Mouse (Mus musculus): ENCODE measurements at regions not wholly inside any gene's neighbourhood (a gene's known extent, or its start where the extent isn't known, plus 50 kb on each side); places are given as distances from the start of the nearest gene placed in this dataset.

DNA sequence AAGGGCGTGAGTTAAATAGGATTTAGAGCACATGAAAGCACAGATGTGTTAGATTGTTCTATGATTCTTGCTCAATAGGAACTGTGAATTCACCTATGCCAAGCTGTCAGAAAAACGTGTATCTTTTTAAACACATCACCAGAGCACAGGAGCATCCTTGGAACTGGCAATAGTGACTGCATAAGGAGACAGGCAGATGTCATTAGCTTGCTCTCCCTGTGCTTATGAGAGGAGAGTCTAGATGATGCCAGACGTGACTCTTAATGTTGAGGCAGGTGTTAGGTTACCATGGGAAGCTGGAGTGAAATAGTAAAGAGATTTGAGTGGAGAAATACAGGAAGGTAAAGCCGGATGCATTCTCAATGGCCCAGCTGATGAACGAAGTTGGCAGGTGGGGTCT is 212.8 kb downstream of the Trib2 start:
- Histone ChIP-seq H3K4me2 (ENCODE audit: insufficient read depth, low read depth, poor library complexity, severe bottlenecking) (no peak overlapping the region), H3K4me3 (replicated peaks in 1 of 3; ENCODE audit: low read depth in 2 of 3, low read length in 2 of 3, poor library complexity in 1 of 3) (no peak overlapping the region), H3K4me1 (ENCODE audit: control insufficient read depth in 1 of 2, insufficient read depth in 2 of 2) (peaks cover 0 to 43% of the 10 kb centered on the region in 2 experiments; a peak in 2 of 4 replicates), H3K79me2 (replicated peaks; ENCODE audit: control insufficient read depth, extremely low read depth, insufficient read depth, poor library complexity, severe bottlenecking) (no peaks in the 10 kb centered on the region), H3K9me3 (replicated peaks; ENCODE audit: low read length) (no peaks in the 10 kb centered on the region), H3K9ac (ENCODE audit: insufficient read depth, low read depth) (no peak overlapping the region), H3K27me3 (replicated peaks) (no peaks in the 10 kb centered on the region), H3K36me3 (replicated peaks in 1 of 2; ENCODE audit: control insufficient read depth in 1 of 2, insufficient read depth in 1 of 2, low read length in 1 of 2) (no peaks in the 10 kb centered on the region), H3K27ac (ENCODE audit: insufficient read depth, low read depth) (no peak overlapping the region)
- no peak for DNase-seq (ENCODE audit: extremely low read depth)
- TF ChIP-seq NRF1 (IDR thresholded peaks at IDR 0.05; ENCODE audit: low read depth, low read length), result no peak
- no peak for TF ChIP-seq CHD1 (IDR thresholded peaks at IDR 0.05; ENCODE audit: low read depth, low read length)
- TF ChIP-seq NELFE (IDR thresholded peaks at IDR 0.05; ENCODE audit: low read depth, low read length), result no peak
- no peak for TF ChIP-seq POLR2AphosphoS2 (IDR thresholded peaks at IDR 0.05; ENCODE audit: low read depth, low read length)
- TF ChIP-seq MAFK (IDR thresholded peaks at IDR 0.05; ENCODE audit: insufficient replicate concordance, low read length), result no peak
- in situ Hi-C loops (cut with MboI; ENCODE audit: low pct_ligation_motif_present, low pct_unique_long_range_greater_than_20kb, low sequenced_read_pairs), result loop anchor here (10.0 kb wide), 2 partner anchors 211 to 931 kb away; partner anchors contain the start of gene Trib2
- dilution Hi-C loops (cut with MboI; ENCODE audit: extremely low pct_ligation_motif_present, extremely low pct_unique_long_range_greater_than_20kb, low sequenced_read_pairs), result no loop called here

DNA sequence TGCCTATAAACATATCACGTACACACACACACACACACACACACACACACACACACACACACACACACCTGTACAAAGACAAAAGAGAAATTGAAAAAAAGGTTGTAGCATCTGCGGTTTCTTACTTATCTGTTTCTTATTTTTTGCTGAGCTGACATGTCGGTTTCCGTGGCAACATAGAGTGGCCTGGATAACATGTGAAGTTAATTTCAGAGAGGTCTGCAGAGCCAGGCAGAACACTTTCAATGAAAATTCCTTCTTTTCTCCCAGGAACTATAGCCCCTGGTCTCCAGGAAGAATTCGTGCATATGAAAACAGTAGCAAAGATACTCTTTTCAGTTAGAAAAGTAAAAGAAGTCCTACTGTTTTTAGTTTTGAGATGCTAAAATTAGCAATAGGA is 213.4 kb downstream of the Trib2 start:
- Histone ChIP-seq H3K9ac (ENCODE audit: insufficient read depth, low read depth) (no peak overlapping the region), H3K27ac (ENCODE audit: insufficient read depth, low read depth) (no peak overlapping the region), H3K4me1 (ENCODE audit: control insufficient read depth in 1 of 2, insufficient read depth in 2 of 2) (peaks cover 0 to 39% of the 10 kb centered on the region in 2 experiments; a peak in 2 of 4 replicates), H3K9me3 (replicated peaks; ENCODE audit: low read length) (no peaks in the 10 kb centered on the region), H3K79me2 (replicated peaks; ENCODE audit: control insufficient read depth, extremely low read depth, insufficient read depth, poor library complexity, severe bottlenecking) (no peaks in the 10 kb centered on the region), H3K4me2 (ENCODE audit: insufficient read depth, low read depth, poor library complexity, severe bottlenecking) (no peak overlapping the region), H3K36me3 (replicated peaks in 1 of 2; ENCODE audit: control insufficient read depth in 1 of 2, insufficient read depth in 1 of 2, low read length in 1 of 2) (peaks cover 0 to 2% of the 10 kb centered on the region in 2 experiments), H3K4me3 (replicated peaks in 1 of 3; ENCODE audit: low read depth in 2 of 3, low read length in 2 of 3, poor library complexity in 1 of 3) (no peak overlapping the region), H3K27me3 (replicated peaks) (no peaks in the 10 kb centered on the region)
- TF ChIP-seq ETS1 (conservative IDR thresholded peaks at IDR 0.05; ENCODE audit: low read depth, low read length) (no peak), TBP (conservative IDR thresholded peaks at IDR 0.05; ENCODE audit: low read depth, low read length) (no peak), MYC (IDR thresholded peaks at IDR 0.05; ENCODE audit: low read depth, low read length) (no peak), MAX (IDR thresholded peaks at IDR 0.05; ENCODE audit: low read length) (no peak), RCOR1 (conservative IDR thresholded peaks at IDR 0.05; ENCODE audit: low read depth, low read length) (no peak), GABPA (IDR thresholded peaks at IDR 0.05; ENCODE audit: insufficient replicate concordance, low read depth, low read length) (no peak), USF2 (conservative IDR thresholded peaks at IDR 0.05; ENCODE audit: low read depth, low read length) (no peak)
- dilution Hi-C loops (cut with MboI; ENCODE audit: extremely low pct_ligation_motif_present, extremely low pct_unique_long_range_greater_than_20kb, low sequenced_read_pairs), result no loop called here
- no peak for DNase-seq (ENCODE audit: extremely low read depth)
- in situ Hi-C loops (cut with MboI; ENCODE audit: low pct_ligation_motif_present, low pct_unique_long_range_greater_than_20kb, low sequenced_read_pairs), result loop anchor here (10.0 kb wide), 2 partner anchors 211 to 931 kb away; partner anchors contain the start of gene Trib2

DNA sequence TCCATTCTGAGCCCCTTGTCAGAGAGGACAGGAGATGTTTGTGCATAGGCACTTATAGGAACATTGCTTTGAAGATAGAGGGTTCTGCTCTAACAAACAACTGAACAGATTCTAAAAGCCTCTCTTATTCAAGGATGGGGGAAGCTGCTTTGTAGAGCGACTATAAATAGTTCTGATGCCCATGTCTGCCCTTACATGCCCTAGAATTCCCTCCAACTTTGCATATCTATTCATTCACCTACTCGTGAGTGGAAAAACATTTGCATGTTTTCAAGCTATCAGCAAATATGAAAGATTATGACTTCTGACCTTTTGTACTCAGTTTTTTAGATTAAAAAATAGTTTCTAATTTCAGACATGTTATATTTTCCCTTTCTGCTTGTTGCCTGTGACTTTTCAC is 222.0 kb downstream of the Trib2 start:
- dilution Hi-C loops (cut with MboI; ENCODE audit: extremely low pct_ligation_motif_present, extremely low pct_unique_long_range_greater_than_20kb, low sequenced_read_pairs), result no loop called here
- Histone ChIP-seq H3K27ac (ENCODE audit: insufficient read depth, low read depth) (peak overlapping the region; percentile 44), H3K79me2 (replicated peaks; ENCODE audit: control insufficient read depth, extremely low read depth, insufficient read depth, poor library complexity, severe bottlenecking) (no peaks in the 10 kb centered on the region), H3K36me3 (replicated peaks in 1 of 2; ENCODE audit: control insufficient read depth in 1 of 2, insufficient read depth in 1 of 2, low read length in 1 of 2) (peaks cover 0 to 7% of the 10 kb centered on the region in 2 experiments), H3K4me2 (ENCODE audit: insufficient read depth, low read depth, poor library complexity, severe bottlenecking) (peak overlapping the region; percentile 68), H3K4me1 (ENCODE audit: control insufficient read depth in 1 of 2, insufficient read depth in 2 of 2) (peaks cover 16 to 58% of the 10 kb centered on the region in 2 experiments), H3K9me3 (replicated peaks; ENCODE audit: low read length) (no peaks in the 10 kb centered on the region), H3K4me3 (replicated peaks in 1 of 3; ENCODE audit: low read depth in 2 of 3, low read length in 2 of 3, poor library complexity in 1 of 3) (no peak overlapping the region), H3K9ac (ENCODE audit: insufficient read depth, low read depth) (peak overlapping the region; percentile 35), H3K27me3 (replicated peaks) (no peaks in the 10 kb centered on the region)
- peak; percentile 77 for DNase-seq (ENCODE audit: extremely low read depth)
- in situ Hi-C loops (cut with MboI; ENCODE audit: low pct_ligation_motif_present, low pct_unique_long_range_greater_than_20kb, low sequenced_read_pairs), result loop anchor here (25.0 kb wide), 1 partner anchor 793 kb away; no protein-coding TSS in a partner anchor
- TF ChIP-seq MAX (IDR thresholded peaks at IDR 0.05; ENCODE audit: low read length) (no peak), MXI1 (IDR thresholded peaks at IDR 0.05; ENCODE audit: low read depth, low read length) (no peak), USF1 (IDR thresholded peaks at IDR 0.05; ENCODE audit: low read depth, low read length) (no peak), SMC3 (IDR thresholded peaks at IDR 0.05; ENCODE audit: low read depth, low read length) (no peak), CHD2 (IDR thresholded peaks at IDR 0.05; ENCODE audit: low read length) (peak; percentile 68; the same call in 1 of the 2 replicates), IRF4 (IDR thresholded peaks at IDR 0.05; ENCODE audit: low read depth, low read length) (peak; percentile 85), EP300 (IDR thresholded peaks at IDR 0.05; ENCODE audit: low read length) (peak; percentile 90), JUN (IDR thresholded peaks at IDR 0.05; ENCODE audit: insufficient read depth, low read depth, low read length) (peak; percentile 36; the same call in 1 of the 2 replicates), MEF2A (IDR thresholded peaks at IDR 0.05; ENCODE audit: borderline replicate concordance, low read depth, low read length) (peak; percentile 97), POLR2AphosphoS2 (IDR thresholded peaks at IDR 0.05; ENCODE audit: low read depth, low read length) (no peak), ETS1 (conservative IDR thresholded peaks at IDR 0.05; ENCODE audit: low read depth, low read length) (peak; percentile 87), KAT2A (IDR thresholded peaks at IDR 0.05; ENCODE audit: insufficient replicate concordance, low read length) (no peak), TCF12 (IDR thresholded peaks at IDR 0.05; ENCODE audit: low read depth, low read length) (peak; percentile 52; the same call in 1 of the 2 replicates), JUND (conservative IDR thresholded peaks at IDR 0.05; ENCODE audit: low read depth, low read length) (peak; percentile 74), MAFK (IDR thresholded peaks at IDR 0.05; ENCODE audit: insufficient replicate concordance, low read length) (peak; percentile 71; the same call in 1 of the 2 replicates), BHLHE40 (IDR thresholded peaks at IDR 0.05; ENCODE audit: low read depth, low read length) (peak; percentile 96), ZNF384 (IDR thresholded peaks at IDR 0.05; ENCODE audit: low read depth, low read length) (no peak)
